Mouse (Mus musculus) 3134 (cell line): ENCODE measurements around the gene Olfr263.
"Not testable (repeated sequence)": the region's sequence is repeated elsewhere in the genome, so short reads cannot be mapped to it uniquely, and the experiment has no call there.

Source experiments
- DNase-seq: peaks from one replicate; pipeline ENCODE4 v3.0.0-alpha.2; 2011; ENCODE audit warnings: low spot score; ENCODE audit not compliant: insufficient read length; ENCODE audit errors: extremely low read depth

Olfr263 gene

GRCm38 (mm10) chr13:21129339-21129738, at the start of gene Olfr263:
Gene Olfr263, plus strand, starts transcription at chr13:21129639.
- DNase-seq: not testable (repeated sequence)

DNA sequence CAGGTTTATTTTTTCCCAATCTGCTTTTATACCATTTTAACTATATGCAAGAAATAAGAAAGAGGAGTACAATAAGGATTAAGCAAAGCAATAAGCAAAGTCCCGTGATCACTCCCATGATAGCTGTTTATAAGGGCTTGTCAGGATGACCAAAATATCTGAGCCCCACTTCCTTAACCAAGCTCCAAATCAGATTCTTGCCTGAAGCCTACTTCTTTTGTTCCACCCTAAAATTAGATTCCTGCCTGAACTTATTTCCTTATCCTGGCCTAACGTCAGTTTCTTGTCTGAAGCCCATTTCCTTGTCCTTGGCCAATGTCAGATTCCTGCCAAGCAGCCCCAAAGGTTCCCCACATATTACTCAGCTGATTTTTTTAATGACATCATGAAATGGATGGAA, 46.8 kb upstream of the Olfr263 start:
- DNase-seq: no peak

DNA sequence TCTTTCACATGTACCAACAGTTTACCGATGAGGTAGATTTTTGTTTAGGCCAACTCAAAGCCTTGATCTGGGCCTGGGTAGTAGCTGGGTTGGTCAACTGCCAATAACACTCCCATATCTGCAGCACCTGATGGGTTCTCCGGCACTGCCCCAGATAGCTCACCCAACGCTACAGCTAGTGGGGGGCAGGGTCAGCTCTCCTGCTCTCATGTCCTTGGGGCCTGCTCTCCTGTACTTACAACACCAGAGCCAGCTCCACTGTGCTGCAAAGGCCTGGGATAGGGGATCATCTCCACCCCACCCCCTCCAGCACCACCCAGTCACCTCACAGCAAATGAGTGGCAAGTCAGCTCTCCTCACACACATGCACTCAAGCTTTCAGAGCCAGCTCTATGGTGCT, 19.7 kb upstream of the Olfr263 start:
- no peak for DNase-seq

DNA sequence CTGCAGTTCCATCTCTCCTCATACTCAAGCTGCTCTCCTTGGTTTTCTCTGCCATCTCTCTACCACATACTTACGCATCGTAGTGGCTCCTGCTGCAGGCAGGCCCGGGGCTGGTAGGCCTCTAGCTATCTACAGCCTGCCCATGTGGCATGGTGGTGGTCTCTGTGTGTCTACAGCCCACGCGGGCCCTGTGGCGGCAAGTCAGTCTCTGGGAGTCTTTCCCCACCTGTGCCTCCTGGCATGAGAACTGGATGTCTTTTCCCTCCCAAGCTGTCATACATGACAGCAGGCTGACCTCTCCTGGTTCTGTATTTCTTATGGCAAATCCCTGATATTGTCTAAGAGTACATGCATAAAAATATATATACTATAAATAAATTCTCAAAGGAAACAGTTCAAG, 19.0 kb upstream of the Olfr263 start:
- DNase-seq: no peak

- not testable (repeated sequence) for DNase-seq
Observed at GRCm38 (mm10) chr13:21111183-21111582, 18.3 kb upstream of the Olfr263 start, which contains the start of gene Olfr1369-ps1. Gene Olfr1369-ps1, plus strand, starts transcription at chr13:21111483.

GRCm38 (mm10) chr13:21114121-21114520, 15.3 kb upstream of the Olfr263 start:
- DNase-seq: no peak

DNA sequence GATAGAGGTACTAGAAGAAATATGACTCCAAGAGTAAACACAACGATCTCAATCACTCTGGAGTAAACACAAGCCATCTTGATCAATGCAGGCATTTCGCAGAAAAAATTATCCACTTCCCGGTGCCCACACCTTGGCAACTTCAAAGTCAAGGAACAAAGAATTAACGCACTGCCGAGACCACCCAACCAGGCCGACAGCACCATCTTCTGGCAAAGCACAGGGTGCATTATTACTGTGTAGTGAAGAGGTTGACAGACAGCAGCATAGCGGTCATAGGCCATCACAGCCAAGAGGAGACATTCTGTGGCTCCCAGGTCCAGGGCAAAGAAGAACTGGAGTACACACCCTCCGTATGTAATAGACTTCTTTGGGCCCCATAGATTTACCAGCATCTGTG, 13.0 kb downstream of the Olfr263 start:
- DNase-seq: no peak

DNA sequence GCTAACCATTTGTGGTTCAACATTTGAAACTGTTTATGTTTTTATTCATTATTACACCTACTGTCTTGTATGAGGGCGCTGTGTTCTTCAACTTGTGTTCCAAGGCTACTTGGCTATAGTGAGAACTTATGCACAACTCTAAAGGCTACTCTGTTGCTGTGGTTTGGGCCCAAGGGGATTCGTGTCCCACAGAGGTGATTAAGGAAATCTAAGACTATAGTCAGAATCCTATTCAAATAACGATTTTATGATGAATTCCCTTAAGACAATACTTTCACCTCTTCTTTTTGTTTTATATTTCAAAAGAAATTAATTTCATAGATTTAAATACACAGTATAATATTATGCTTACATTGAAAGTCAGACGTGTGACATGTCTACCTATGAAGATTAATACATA, 16.3 kb downstream of the Olfr263 start, which contains the start of gene Olfr1368:
Olfr1368 (minus strand) TSS at position 101 of the 400 bp plus-strand sequence.
- no peak for DNase-seq

DNA sequence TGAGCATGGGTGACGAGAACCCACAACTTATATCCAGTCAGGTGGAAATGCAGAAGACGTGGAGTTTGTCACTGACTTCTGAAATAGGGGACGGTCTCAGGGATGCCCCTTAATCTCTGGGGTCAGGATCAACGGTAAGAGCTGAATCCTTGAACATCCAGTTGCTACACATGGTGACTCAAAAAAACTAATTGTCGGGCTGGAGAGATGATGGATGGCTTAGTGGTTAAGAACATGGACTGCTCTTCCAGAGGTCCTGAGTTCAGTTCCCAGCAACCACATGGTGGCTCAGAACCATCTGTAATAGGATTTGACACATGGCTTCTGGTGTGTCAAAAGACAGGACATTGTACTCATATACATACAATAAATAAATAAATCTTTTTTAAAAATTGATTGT, 26.4 kb downstream of the Olfr263 start:
- no peak for DNase-seq

DNA sequence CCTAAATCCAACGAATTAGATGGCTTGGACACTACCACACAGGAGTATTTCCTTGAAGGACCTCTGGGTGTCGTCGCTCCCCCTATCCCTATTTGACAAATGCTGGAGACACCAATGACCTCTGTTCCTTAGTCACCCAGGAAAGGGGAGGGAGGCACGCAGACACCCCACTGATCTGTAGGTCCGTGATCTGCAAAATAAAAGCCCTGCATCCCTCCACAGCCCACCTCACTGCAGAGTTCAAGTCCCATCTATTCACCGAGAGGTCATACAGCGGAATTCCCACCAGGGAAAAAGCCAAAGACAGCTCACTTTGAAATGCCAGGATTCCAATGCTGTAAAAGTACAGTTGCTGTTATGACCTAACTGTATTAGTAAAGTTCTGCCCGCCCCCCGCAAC, 28.6 kb downstream of the Olfr263 start:
- DNase-seq: no peak

- peak; percentile 67 for DNase-seq
Observed at GRCm38 (mm10) chr13:21158785-21159474, 29.5 kb downstream of the Olfr263 start.

DNA sequence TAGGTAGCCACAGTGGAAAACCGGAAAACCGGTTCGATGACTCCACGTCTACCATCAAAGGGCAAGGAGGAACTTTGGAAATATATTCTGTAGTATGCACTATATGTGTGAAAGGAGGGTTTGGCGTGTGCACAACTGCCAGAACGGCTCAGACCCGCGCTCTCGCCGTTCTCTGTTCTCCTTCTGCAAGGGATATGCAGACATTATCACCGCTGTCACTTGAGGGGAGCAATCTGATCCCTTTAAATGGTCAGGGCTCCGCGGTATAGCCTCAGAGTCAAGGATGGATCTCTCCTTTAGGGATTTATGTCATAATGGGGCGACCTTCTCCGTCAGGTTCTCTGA, 30.0 kb downstream of the Olfr263 start:
- no peak for DNase-seq

GRCm38 (mm10) chr13:21160041-21160511, 30.6 kb downstream of the Olfr263 start:
- peak; percentile 19 for DNase-seq

GRCm38 (mm10) chr13:21160657-21161590, 31.5 kb downstream of the Olfr263 start:
- peak; percentile 78 for DNase-seq

DNA sequence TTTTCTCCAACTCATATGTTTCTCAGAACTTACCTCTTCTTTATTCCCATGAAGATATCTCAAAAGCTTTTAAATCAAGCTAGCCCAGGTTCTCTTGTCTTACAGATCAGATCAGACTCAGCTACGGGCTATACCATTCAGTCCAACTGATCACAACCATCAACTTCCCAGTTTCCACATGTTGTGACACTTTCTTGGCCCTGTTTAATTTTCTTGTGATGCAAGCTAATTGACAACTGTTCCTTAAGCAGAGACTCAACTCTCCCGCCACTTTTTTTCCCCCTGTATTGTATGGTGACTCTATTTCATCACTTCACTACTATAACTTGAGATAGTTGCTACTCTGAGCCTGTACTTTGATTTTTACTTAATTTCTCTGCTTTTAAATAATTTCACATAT, 32.2 kb downstream of the Olfr263 start:
- DNase-seq: no peak

DNA sequence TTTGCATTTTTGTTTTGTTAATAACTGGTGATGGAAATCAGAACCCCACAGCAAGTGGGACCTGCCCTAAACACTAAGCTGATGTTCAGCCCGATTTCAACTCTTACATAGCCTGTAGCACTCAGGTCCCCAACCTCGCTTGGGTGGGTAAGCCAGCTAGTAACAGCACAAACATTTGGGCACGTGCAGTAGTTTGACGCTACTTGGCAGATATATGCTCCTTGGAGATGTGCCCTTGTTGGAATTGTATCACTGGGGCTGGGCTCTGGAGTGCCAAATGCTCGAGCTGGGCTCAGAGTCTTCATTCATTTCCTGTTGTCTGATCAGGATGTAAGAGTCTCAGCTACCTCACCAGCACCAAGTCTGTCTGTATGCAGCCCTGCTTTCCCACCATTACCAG, 33.2 kb downstream of the Olfr263 start:
- DNase-seq: no peak

GRCm38 (mm10) chr13:21166936-21167909, 37.8 kb downstream of the Olfr263 start:
- DNase-seq: peak; percentile 62

- DNase-seq: no peak
Observed at GRCm38 (mm10) chr13:21167910-21168300, 38.5 kb downstream of the Olfr263 start.

DNA sequence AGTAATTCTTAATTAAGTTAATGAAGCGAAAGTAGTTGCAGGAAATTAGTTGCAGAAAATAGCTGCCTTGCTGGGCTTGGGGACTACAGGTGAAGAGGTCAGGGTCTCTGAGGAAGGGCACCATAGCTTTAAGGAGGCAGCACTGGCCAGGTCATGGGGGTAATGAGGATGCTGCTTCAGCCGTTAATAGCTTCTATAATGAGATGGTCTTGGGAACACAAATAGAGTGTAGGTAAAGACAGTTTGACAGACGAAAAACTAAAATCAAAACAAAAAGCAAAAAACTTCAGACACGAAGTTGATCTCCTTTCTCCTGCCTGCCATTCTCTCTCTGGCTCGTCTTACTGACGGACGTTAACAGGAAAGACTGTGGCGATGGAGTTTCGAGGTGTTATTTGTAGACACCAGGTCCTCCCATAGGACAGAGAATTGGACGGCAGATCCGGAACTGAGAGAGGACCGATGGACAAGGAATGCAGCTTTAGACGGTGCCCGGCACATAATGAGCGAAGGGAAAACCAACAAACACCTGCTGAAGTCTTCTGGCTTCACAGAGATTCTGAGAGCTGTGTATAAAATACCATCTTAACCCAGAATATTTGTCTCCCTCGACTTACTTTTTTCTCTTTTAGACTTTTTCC, 39.1 kb downstream of the Olfr263 start:
- DNase-seq: peak; percentile 35

- no peak for DNase-seq
Observed at GRCm38 (mm10) chr13:21169121-21169656, 39.8 kb downstream of the Olfr263 start.
